Mouse (Mus musculus) neural tube, embryonic 13.5 days (tissue): ENCODE data around the gene Lamb3. TPM values are rescaled to one million over a fixed set of nuclear protein-coding genes. Genes with fewer than 3 reads are reported as not detected.

Source experiments
- ATAC-seq: fragments of 200-750 bp; cut with Nextera tagmentation; 2 replicates; pipeline ENCODE4 v1.8.0; 2017; ENCODE audit warnings: low read depth, mild to moderate bottlenecking, moderate TSS enrichment, moderate library complexity
- H3K27ac ChIP-seq: fragments of 300-500 bp; sonication (generic); replicated peaks from 2 replicates; pipeline ENCODE4 v1.5.1; 2015; ENCODE audit warnings: moderate library complexity, mild to moderate bottlenecking, inconsistent platforms
- H3K27me3 ChIP-seq: fragments of 300-500 bp; sonication (generic); 2 replicates; pipeline ENCODE4 v1.6.1; 2015; ENCODE audit warnings: mild to moderate bottlenecking, inconsistent platforms
- H3K36me3 ChIP-seq: fragments of 300-500 bp; sonication (generic); 2 replicates; pipeline ENCODE4 v1.6.1; 2015; ENCODE audit warnings: mild to moderate bottlenecking, inconsistent platforms
- H3K4me1 ChIP-seq: fragments of 300-500 bp; sonication (generic); replicated peaks from 2 replicates; pipeline ENCODE4 v1.6.1; 2015; ENCODE audit warnings: inconsistent platforms
- H3K4me2 ChIP-seq: fragments of 300-500 bp; sonication (generic); 2 replicates; pipeline ENCODE4 v1.6.1; 2015; ENCODE audit warnings: inconsistent platforms, mild to moderate bottlenecking, moderate library complexity
- H3K4me3 ChIP-seq: fragments of 300-500 bp; sonication (generic); 2 replicates; pipeline ENCODE4 v1.5.1; 2015; ENCODE audit warnings: mild to moderate bottlenecking, inconsistent platforms
- H3K9ac ChIP-seq: fragments of 300-500 bp; sonication (generic); 2 replicates; pipeline ENCODE4 v1.6.1; 2015; ENCODE audit warnings: moderate library complexity, mild to moderate bottlenecking, inconsistent platforms
- H3K9me3 ChIP-seq: fragments of 300-500 bp; sonication (generic); 2 replicates; pipeline ENCODE4 v1.6.1; 2016; ENCODE audit warnings: inconsistent platforms
- whole genome bisulfite sequencing: fragments of 180-500 bp; shearing (Covaris S2); methylation state at CpG from one replicate; pipeline ENCODE4 v1.1.7; 2015; 5-methylcytosine and 5-hydroxymethylcytosine counted together
- polyA plus RNA-seq: library from polyadenylated mRNA; unstranded; fragments of >200 nt; fragmentation: Nextera tagmentation; extraction: Ambion mirVana; gene quantifications from 2 replicates; pipeline ENCODE4 v1.2.1, GENCODE M21; 2015

Lamb3 gene
- polyA plus RNA-seq: 0.50 and 0.74 TPM in 2 replicates

DNA sequence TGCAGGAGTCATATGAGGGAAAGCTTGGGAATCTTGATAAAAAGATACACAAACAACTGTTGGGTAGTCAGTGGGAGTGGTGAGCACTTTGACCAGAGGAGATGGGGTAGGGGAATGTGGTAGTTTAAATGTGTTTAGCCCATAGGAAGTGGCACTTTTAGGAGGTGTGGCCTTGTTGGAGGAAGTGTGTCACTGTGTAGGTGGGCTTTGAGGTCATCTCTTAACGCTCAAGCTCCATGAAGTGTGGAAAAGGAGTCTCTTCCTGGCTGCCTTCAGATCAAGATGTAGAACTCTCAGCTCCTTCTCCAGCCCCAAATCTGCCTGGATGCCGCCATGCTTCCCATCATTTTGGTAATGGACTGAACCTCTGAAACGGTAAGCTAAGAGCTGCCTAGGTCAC, at the start of gene Lamb3:
TSS of gene Lamb3 (plus strand) at position 197 of the 400 bp plus-strand sequence.
- Histone ChIP-seq H3K36me3 (no peaks in the 10 kb centered on the region), H3K27me3 (no peaks in the 10 kb centered on the region), H3K4me3 (no peak within 1 kb of the TSS), H3K9ac (no peak within 1 kb of the TSS), H3K4me1 (no peaks in the 10 kb centered on the region), H3K4me2 (no peak within 1 kb of the TSS), H3K27ac (no peak within 1 kb of the TSS), H3K9me3 (no peaks in the 10 kb centered on the region)
- 92% methylated on average over 3 of the region's 3 CpGs for WGBS
- ATAC-seq: no peak

GRCm38 (mm10) chr1:193159163-193159562, 48.3 kb upstream of the Lamb3 start:
- Histone ChIP-seq H3K27me3 (peaks cover 17% of the 10 kb centered on the region), H3K9me3 (no peaks in the 10 kb centered on the region), H3K4me3 (no peak overlapping the region), H3K27ac (no peak overlapping the region), H3K36me3 (no peaks in the 10 kb centered on the region), H3K4me2 (no peak overlapping the region), H3K4me1 (peaks cover 9% of the 10 kb centered on the region; the same call in 1 of the 2 replicates), H3K9ac (no peak overlapping the region)
- no peak for ATAC-seq
- WGBS: 60% methylated on average over 3 of the region's 3 CpGs

DNA sequence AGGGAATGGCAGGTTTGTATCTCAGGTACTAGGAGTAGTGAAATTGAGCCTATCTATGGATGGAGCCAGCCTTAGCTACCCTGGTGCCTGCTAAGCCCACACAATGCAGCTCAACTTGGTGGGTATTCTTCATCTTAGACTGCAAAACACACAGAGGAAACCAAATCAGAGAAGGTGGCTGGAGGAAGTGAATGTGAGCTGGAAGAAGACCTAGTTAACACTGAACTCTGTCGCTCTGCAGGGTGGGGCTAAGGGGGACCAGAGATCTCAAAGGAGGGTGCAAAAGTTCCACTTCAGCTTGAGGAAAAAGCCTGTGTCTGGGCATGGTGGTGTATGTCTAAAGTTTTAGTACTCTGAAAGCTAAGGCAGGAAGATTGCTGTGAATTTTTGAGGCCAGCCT, 47.9 kb upstream of the Lamb3 start:
- WGBS: 44% methylated on average over 1 of the region's 1 CpGs
- Histone ChIP-seq H3K27ac (no peak overlapping the region), H3K4me3 (no peak overlapping the region), H3K27me3 (peaks cover 12% of the 10 kb centered on the region), H3K4me1 (peaks cover 9% of the 10 kb centered on the region; the same call in 1 of the 2 replicates), H3K9ac (no peak overlapping the region), H3K36me3 (no peaks in the 10 kb centered on the region), H3K9me3 (no peaks in the 10 kb centered on the region), H3K4me2 (no peak overlapping the region)
- ATAC-seq: no peak

GRCm38 (mm10) chr1:193160317-193161032, 47.0 kb upstream of the Lamb3 start:
- H3K27ac ChIP-seq: no peak overlapping the region
- H3K27me3 ChIP-seq: peaks cover 3% of the 10 kb centered on the region
- H3K9me3 ChIP-seq: no peaks in the 10 kb centered on the region
- H3K9ac ChIP-seq: no peak overlapping the region
- peak overlapping the region; percentile 14; the same call in 1 of the 2 replicates for H3K4me3 ChIP-seq
- H3K4me2 ChIP-seq: peak overlapping the region; percentile 45
- H3K36me3 ChIP-seq: no peaks in the 10 kb centered on the region
- H3K4me1 ChIP-seq: peaks cover 9% of the 10 kb centered on the region; the same call in 1 of the 2 replicates
- WGBS: 17% methylated on average over 18 of the region's 18 CpGs
- no peak for ATAC-seq

- Histone ChIP-seq H3K4me2 (no peak within 1 kb of the TSS), H3K4me1 (peaks cover 18% of the 10 kb centered on the region), H3K36me3 (no peaks in the 10 kb centered on the region), H3K27me3 (no peaks in the 10 kb centered on the region), H3K9me3 (no peaks in the 10 kb centered on the region), H3K4me3 (no peak within 1 kb of the TSS), H3K9ac (no peak within 1 kb of the TSS), H3K27ac (no peak within 1 kb of the TSS)
- no peak for ATAC-seq
- WGBS: 90% methylated on average over 3 of the region's 3 CpGs
Observed at GRCm38 (mm10) chr1:193167746-193168145, 39.8 kb upstream of the Lamb3 start, which contains the start of gene A130010J15Rik. TSS of gene A130010J15Rik (plus strand) at chr1:193168046.

GRCm38 (mm10) chr1:193169228-193169627, 38.3 kb upstream of the Lamb3 start:
- ATAC-seq: no peak
- H3K4me2 ChIP-seq: no peak overlapping the region
- H3K9ac ChIP-seq: no peak overlapping the region
- H3K36me3 ChIP-seq: no peaks in the 10 kb centered on the region
- H3K4me1 ChIP-seq: peaks cover 24% of the 10 kb centered on the region
- no peaks in the 10 kb centered on the region for H3K27me3 ChIP-seq
- H3K27ac ChIP-seq: no peak overlapping the region
- H3K4me3 ChIP-seq: no peak overlapping the region
- no peaks in the 10 kb centered on the region for H3K9me3 ChIP-seq
- 89% methylated on average over 7 of the region's 7 CpGs for WGBS

DNA sequence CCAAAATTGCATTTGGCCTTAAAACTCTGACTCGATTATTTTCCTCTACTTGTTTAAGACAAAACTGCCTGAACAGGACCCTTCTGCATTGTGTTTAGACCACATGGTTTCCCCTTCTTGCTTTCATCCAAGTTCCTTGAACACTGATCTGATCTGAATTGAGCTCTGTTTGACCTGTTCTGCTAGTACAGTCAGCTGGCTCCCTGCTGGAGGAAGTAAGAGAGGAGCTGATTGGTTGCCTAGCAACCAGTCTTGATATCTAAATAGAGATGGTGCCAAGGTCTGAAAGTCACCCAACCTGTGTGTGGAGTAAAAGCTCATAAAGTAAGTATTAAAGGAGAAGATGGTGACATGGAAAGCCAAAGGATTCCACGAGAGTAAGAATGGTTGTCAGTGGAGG, 37.6 kb upstream of the Lamb3 start:
- no peak overlapping the region for H3K4me2 ChIP-seq
- H3K9me3 ChIP-seq: no peaks in the 10 kb centered on the region
- no peak overlapping the region for H3K9ac ChIP-seq
- peaks cover 30% of the 10 kb centered on the region for H3K4me1 ChIP-seq
- H3K27ac ChIP-seq: no peak overlapping the region
- ATAC-seq: no peak
- H3K4me3 ChIP-seq: no peak overlapping the region
- no peaks in the 10 kb centered on the region for H3K27me3 ChIP-seq
- H3K36me3 ChIP-seq: no peaks in the 10 kb centered on the region
- WGBS: 78% methylated on average over 2 of the region's 2 CpGs

DNA sequence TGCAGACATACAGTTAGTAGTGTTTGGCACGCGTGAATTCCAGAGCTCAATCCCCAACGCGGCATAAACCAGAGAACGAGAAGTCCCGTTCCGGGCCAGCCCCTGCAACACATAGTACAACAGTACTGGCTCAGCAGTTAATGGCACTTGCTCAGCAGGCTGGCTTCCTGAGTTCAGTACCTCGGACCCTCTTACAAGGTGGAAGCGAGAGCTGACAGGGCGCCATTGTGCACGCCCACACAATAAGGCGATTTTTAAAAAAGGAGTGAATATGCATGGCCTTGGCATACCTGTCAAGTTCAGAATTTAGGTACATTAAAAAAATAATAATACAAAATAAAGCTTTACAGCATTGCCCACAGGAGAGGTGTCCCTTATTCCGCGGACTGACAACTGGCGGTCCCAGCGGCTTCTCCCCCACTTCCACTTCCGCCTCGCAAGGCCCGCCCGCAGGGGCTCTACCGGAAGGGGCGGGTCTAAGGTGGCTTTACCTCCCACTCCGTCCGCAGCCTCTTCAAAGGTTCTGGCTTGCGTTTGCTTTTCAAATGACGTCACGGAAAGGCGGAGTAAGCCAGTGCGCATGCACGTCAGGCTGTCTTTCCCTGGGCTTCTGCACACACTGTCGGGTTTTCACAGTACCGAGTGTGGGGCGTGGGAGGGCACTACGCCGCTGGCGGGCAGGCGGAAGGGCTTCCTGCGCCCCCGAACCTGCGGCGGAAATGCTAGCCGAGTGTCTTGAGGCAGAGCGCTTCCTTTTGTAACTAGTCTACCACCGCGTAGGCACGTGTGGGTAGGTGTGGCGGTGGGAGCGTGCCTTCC, 34.3 kb upstream of the Lamb3 start:
- peaks cover 41% of the 10 kb centered on the region for H3K4me1 ChIP-seq
- no peaks in the 10 kb centered on the region for H3K36me3 ChIP-seq
- H3K4me2 ChIP-seq: peak overlapping the region; percentile 83
- H3K9ac ChIP-seq: peak overlapping the region; percentile 89
- H3K27me3 ChIP-seq: no peaks in the 10 kb centered on the region
- H3K27ac ChIP-seq: peak overlapping the region; percentile 90
- no peaks in the 10 kb centered on the region for H3K9me3 ChIP-seq
- H3K4me3 ChIP-seq: peak overlapping the region; percentile 72
- ATAC-seq: peak; percentile 99
- WGBS: 2% methylated on average over 48 of the region's 48 CpGs

GRCm38 (mm10) chr1:193173810-193174129, 33.7 kb upstream of the Lamb3 start:
- WGBS: 21% methylated on average over 9 of the region's 9 CpGs

GRCm38 (mm10) chr1:193174143-193174733, 33.3 kb upstream of the Lamb3 start:
- H3K9me3 ChIP-seq: no peaks in the 10 kb centered on the region
- no peak for ATAC-seq
- H3K27me3 ChIP-seq: no peaks in the 10 kb centered on the region
- peak overlapping the region; percentile 83 for H3K4me2 ChIP-seq
- peak overlapping the region; percentile 72 for H3K4me3 ChIP-seq
- peak overlapping the region; percentile 90 for H3K27ac ChIP-seq
- H3K4me1 ChIP-seq: peaks cover 41% of the 10 kb centered on the region
- H3K9ac ChIP-seq: peak overlapping the region; percentile 79; the same call in 1 of the 2 replicates
- 90% methylated on average over 13 of the region's 13 CpGs for WGBS
- H3K36me3 ChIP-seq: no peaks in the 10 kb centered on the region

More at GRCm38 (mm10) chr1:193173810-193174129, 33.7 kb upstream of the Lamb3 start:
- Histone ChIP-seq H3K4me1 (peaks cover 41% of the 10 kb centered on the region), H3K36me3 (no peaks in the 10 kb centered on the region), H3K9me3 (no peaks in the 10 kb centered on the region), H3K27me3 (no peaks in the 10 kb centered on the region), H3K4me3 (peak overlapping the region; percentile 72), H3K9ac (peak overlapping the region; percentile 79), H3K27ac (peak overlapping the region; percentile 90), H3K4me2 (peak overlapping the region; percentile 83)
- ATAC-seq: peak; percentile 72

GRCm38 (mm10) chr1:193181104-193181503, 26.4 kb upstream of the Lamb3 start:
- Histone ChIP-seq H3K27ac (no peak overlapping the region), H3K4me2 (no peak overlapping the region), H3K27me3 (no peaks in the 10 kb centered on the region), H3K4me1 (no peaks in the 10 kb centered on the region), H3K9me3 (no peaks in the 10 kb centered on the region), H3K4me3 (no peak overlapping the region), H3K36me3 (no peaks in the 10 kb centered on the region), H3K9ac (no peak overlapping the region)
- 83% methylated on average over 3 of the region's 3 CpGs for WGBS
- no peak for ATAC-seq

GRCm38 (mm10) chr1:193188257-193188656, 19.2 kb upstream of the Lamb3 start:
- no peaks in the 10 kb centered on the region for H3K36me3 ChIP-seq
- H3K27ac ChIP-seq: 0 out of 2 replicates have a peak overlapping the region, but pooled peaks have one; percentile 61
- H3K9ac ChIP-seq: no peak overlapping the region
- no peak overlapping the region for H3K4me2 ChIP-seq
- ATAC-seq: no peak
- 85% methylated on average over 6 of the region's 6 CpGs for WGBS
- no peaks in the 10 kb centered on the region for H3K9me3 ChIP-seq
- H3K4me1 ChIP-seq: peaks cover 15% of the 10 kb centered on the region
- H3K4me3 ChIP-seq: no peak overlapping the region
- no peaks in the 10 kb centered on the region for H3K27me3 ChIP-seq
